Mouse (Mus musculus): ENCODE results near the gene Pth1r.

Gene Pth1r

GRCm38 (mm10) chr9:110746961-110747360 lies at the start of gene Pth1r:
Gene Pth1r (minus strand): TSS chr9:110747145.
- no peak for DNase-seq (ENCODE audit: extremely low spot score, low spot score)

- no peak for DNase-seq (ENCODE audit: extremely low spot score, low spot score)
These were observed 43.5 kb upstream of the Pth1r start for GRCm38 (mm10) chr9:110790462-110790861.

GRCm38 (mm10) chr9:110788169-110788568 lies 41.2 kb upstream of the Pth1r start:
- no peak for DNase-seq (ENCODE audit: extremely low spot score, low spot score)

GRCm38 (mm10) chr9:110783611-110784010 lies 36.7 kb upstream of the Pth1r start:
- no peak for DNase-seq (ENCODE audit: extremely low spot score, low spot score)

GRCm38 (mm10) chr9:110781731-110782130 lies 34.8 kb upstream of the Pth1r start:
- no peak for DNase-seq (ENCODE audit: extremely low spot score, low spot score)

- peak; percentile 99 for DNase-seq (ENCODE audit: extremely low spot score, low spot score)
These were observed 34.3 kb upstream of the Pth1r start for GRCm38 (mm10) chr9:110781256-110781721.

GRCm38 (mm10) chr9:110779242-110779913 lies 32.4 kb upstream of the Pth1r start:
- peak; percentile 27 for DNase-seq (ENCODE audit: extremely low spot score, low spot score)

- DNase-seq (ENCODE audit: extremely low spot score, low spot score) = peak; percentile 12
These were observed 31.6 kb upstream of the Pth1r start for GRCm38 (mm10) chr9:110778559-110778958.

GRCm38 (mm10) chr9:110778100-110778499 lies 31.2 kb upstream of the Pth1r start:
- no peak for DNase-seq (ENCODE audit: extremely low spot score, low spot score)

GRCm38 (mm10) chr9:110775269-110776022 lies 28.5 kb upstream of the Pth1r start:
- DNase-seq (ENCODE audit: extremely low spot score, low spot score) = no peak

- no peak for DNase-seq (ENCODE audit: extremely low spot score, low spot score)
These were observed 27.7 kb upstream of the Pth1r start for GRCm38 (mm10) chr9:110774403-110775268.

- no peak for DNase-seq (ENCODE audit: extremely low spot score, low spot score)
These were observed 25.4 kb upstream of the Pth1r start for GRCm38 (mm10) chr9:110772336-110772735.

- DNase-seq (ENCODE audit: extremely low spot score, low spot score) = no peak
These were observed 16.5 kb upstream of the Pth1r start for GRCm38 (mm10) chr9:110763405-110763804.

- no peak for DNase-seq (ENCODE audit: extremely low spot score, low spot score)
These were observed 15.8 kb upstream of the Pth1r start for GRCm38 (mm10) chr9:110762763-110763162.

GRCm38 (mm10) chr9:110760886-110761285 lies 13.9 kb upstream of the Pth1r start:
- DNase-seq (ENCODE audit: extremely low spot score, low spot score) = no peak

- no peak for DNase-seq (ENCODE audit: extremely low spot score, low spot score)
These were observed 12.3 kb upstream of the Pth1r start for GRCm38 (mm10) chr9:110759265-110759664.

- DNase-seq (ENCODE audit: extremely low spot score, low spot score) = no peak
These were observed 11.7 kb upstream of the Pth1r start for GRCm38 (mm10) chr9:110758605-110759004.

GRCm38 (mm10) chr9:110757816-110758215 lies 10.9 kb upstream of the Pth1r start:
- DNase-seq (ENCODE audit: extremely low spot score, low spot score) = no peak

GRCm38 (mm10) chr9:110753773-110754172 lies 6.8 kb upstream of the Pth1r start:
- no peak for DNase-seq (ENCODE audit: extremely low spot score, low spot score)

- DNase-seq (ENCODE audit: extremely low spot score, low spot score) = no peak
These were observed 6.0 kb upstream of the Pth1r start for GRCm38 (mm10) chr9:110752917-110753435.

GRCm38 (mm10) chr9:110751412-110751811 lies 4.5 kb upstream of the Pth1r start:
- no peak for DNase-seq (ENCODE audit: extremely low spot score, low spot score)

Measured in neural tube, embryonic 10.5 days (tissue).